Mouse (Mus musculus) myocyte (in vitro differentiated cells): Measurements from ENCODE around the gene 1700123O20Rik.

Experiments used
- E2F4 ChIP-seq: IDR thresholded peaks from one replicate; pipeline ENCODE4 v1.6.1; 2011; ENCODE audit warnings: mild to moderate bottlenecking, control low read depth, moderate library complexity; ENCODE audit not compliant: insufficient read depth
- POLR2A ChIP-seq: IDR thresholded peaks from one replicate; pipeline ENCODE4 v1.6.1; 2011; ENCODE audit warnings: low read depth, mild to moderate bottlenecking, control low read depth, moderate library complexity; ENCODE audit not compliant: insufficient read length
- USF1 ChIP-seq: IDR thresholded peaks from one replicate; pipeline ENCODE4 v1.6.1; 2011; ENCODE audit warnings: low read depth, mild to moderate bottlenecking, control low read depth, moderate library complexity

DNA sequence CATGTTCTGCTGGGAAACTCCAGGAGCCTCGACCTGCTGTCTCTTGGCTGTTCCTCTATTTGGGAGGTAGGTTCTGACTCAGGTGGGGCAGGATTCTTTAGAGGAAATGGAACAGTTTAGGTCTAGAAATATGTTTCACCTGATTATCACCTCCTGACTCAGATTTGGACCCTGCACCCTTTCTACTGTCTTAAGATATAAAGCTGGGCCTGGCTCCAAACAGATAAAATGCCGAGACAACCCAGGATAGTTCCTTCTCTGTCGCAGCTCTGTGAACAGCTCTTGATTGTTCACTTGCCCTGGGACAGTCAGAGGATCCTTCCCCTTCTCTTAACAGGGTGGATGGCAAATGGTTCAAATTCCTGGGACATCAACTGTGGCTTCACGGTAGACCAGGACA, 49.2 kb downstream of the 1700123O20Rik start:
- TF ChIP-seq POLR2A (no peak), E2F4 (no peak), USF1 (no peak)
